Mouse (Mus musculus): Measurements from ENCODE around the gene Iqgap1. TPM values are rescaled to one million over a fixed set of nuclear protein-coding genes. Genes with fewer than 3 reads are reported as not detected.
"Not testable (repeated sequence)": the region's sequence is repeated elsewhere in the genome, so short reads cannot be mapped to it uniquely, and the experiment has no call there.

Gene Iqgap1
- total RNA-seq, 2 experiments from 2014 or later, result 15.9 to 23.3 TPM

GRCm38 (mm10) chr7:80774615-80775447, 50.9 kb downstream of the Iqgap1 start:
- DNase-seq (ENCODE audit: extremely low spot score in 1 of 2, low spot score in 1 of 2), result no peak

GRCm38 (mm10) chr7:80773834-80774614, 51.8 kb downstream of the Iqgap1 start:
- DNase-seq (ENCODE audit: extremely low spot score in 1 of 2, low spot score in 1 of 2), result no peak

- DNase-seq (ENCODE audit: extremely low spot score in 1 of 2, low spot score in 1 of 2), result no peak
Measured at GRCm38 (mm10) chr7:80770466-80770865, 55.3 kb downstream of the Iqgap1 start.

- DNase-seq (ENCODE audit: extremely low spot score in 1 of 2, low spot score in 1 of 2), result peak; percentile 36 to 40
Measured at GRCm38 (mm10) chr7:80766861-80767312, 58.9 kb downstream of the Iqgap1 start.

GRCm38 (mm10) chr7:80766072-80766471, 59.7 kb downstream of the Iqgap1 start:
- no peak for DNase-seq (ENCODE audit: extremely low spot score in 1 of 2, low spot score in 1 of 2)

GRCm38 (mm10) chr7:80763864-80764437, 61.8 kb downstream of the Iqgap1 start:
- no peak for DNase-seq (ENCODE audit: extremely low spot score in 1 of 2, low spot score in 1 of 2)

DNA sequence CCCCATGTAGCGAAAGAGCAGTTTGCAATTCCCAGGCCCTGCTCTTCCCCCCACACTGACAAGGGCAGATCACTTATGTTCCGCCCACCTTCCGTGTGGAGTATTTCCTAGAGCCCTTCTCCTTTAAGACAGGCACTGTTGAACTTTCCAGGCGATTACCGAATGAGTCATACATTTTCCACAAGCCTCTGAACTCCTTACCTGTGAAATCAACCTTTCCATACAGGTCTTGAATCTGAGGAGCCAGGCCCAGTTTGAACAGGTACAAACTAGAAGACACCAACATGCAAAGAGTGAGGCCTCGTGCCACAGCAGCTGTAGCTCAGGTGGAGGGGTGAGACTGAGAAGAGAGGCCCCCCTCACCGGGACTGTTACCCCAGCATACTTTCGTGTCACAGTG, 63.5 kb downstream of the Iqgap1 start:
- DNase-seq (ENCODE audit: extremely low spot score in 1 of 2, low spot score in 1 of 2), result no peak

DNA sequence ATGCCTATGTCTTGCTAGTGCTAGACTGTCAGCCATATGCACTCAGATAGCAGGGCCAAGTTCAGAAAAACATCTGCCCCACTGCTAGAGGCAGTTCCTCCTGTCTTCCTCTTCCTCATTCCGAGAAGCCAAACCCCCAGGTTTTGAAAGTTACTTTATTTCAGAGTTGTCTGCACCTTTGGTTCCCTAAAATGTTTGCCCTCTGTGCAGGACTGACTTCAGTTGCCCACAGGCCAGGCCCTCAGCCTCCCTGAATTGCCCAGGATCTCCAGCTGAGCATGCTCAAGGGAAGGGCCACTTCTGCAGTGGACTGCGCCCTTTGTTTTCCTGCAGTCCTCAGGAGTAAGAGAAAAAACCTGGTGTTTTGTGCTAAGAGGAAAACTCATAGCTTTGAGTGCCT, 71.7 kb downstream of the Iqgap1 start:
- DNase-seq (ENCODE audit: extremely low spot score in 1 of 2, low spot score in 1 of 2), result no peak

DNA sequence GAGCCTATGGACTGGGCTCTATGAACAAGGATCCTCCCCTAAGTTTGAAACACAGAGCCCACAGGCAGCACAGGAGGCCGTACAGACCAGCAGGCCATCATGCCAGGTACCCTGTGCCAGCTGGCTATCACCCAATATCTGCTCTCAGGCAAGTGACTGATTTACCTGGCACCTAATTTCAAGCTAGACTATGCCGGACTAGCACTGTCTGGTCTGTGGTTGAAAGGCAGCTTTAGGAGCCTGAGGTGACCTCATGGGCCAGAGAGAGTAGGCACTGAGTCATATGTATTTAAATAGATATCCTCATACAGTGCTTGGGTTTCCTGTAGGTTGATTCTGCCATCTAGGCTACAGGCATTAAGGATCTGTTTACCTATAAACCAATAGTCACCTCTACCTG, 72.2 kb downstream of the Iqgap1 start:
- no peak for DNase-seq (ENCODE audit: extremely low spot score in 1 of 2, low spot score in 1 of 2)

GRCm38 (mm10) chr7:80749624-80750023, 76.2 kb downstream of the Iqgap1 start:
- no peak for DNase-seq (ENCODE audit: extremely low spot score in 1 of 2, low spot score in 1 of 2)

- not testable (repeated sequence) for DNase-seq (ENCODE audit: extremely low spot score in 1 of 2, low spot score in 1 of 2)
Measured at GRCm38 (mm10) chr7:80749109-80749508, 76.7 kb downstream of the Iqgap1 start.

DNA sequence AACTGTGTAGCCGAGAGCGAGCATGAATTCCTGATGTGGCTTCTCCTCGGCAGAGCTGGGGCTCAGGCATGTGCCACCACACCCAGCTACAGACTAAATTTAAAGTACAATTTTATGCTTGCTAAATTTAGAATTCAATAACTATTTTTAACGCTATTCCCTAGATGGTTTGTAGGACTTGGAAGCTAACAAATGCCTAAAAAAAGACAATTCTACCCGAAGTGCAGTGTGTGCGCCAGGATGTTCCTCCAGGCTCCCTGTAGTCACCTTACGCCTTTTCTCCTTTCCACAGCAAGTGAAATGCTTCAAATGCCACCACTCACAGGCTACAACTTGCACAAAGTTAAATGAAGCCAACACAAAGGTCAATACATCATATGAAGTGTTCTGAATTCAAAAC, 78.4 kb downstream of the Iqgap1 start:
- no peak for DNase-seq (ENCODE audit: extremely low spot score in 1 of 2, low spot score in 1 of 2)

DNA sequence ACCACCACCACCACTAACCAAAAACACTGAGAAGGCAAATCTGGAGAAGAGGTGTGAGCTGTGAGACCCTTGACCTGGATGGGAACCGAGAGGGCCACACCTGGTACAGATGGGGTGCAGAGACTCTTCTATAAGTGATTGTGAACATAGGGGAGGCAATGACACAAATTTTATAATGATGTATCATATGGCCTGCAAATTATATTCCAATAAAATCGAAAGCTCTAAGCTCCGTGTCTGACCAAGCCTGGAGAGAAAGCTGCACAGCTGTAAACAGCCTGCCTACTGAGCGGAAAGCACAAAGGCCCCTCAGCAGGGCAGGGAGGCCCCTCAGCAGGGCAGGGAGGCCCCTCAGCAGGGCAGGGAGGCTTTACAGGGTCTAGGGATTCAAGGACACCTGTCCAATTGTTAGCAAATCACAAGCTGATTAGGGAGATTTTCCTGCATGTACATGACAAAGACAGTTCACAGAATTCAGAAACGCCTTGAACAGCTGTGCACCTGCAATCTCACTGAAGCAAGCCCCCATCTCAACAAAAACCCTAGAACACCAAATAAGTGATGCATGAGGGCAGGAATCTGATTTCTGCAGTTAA, 79.5 kb downstream of the Iqgap1 start:
- DNase-seq (ENCODE audit: extremely low spot score in 1 of 2, low spot score in 1 of 2), result no peak

GRCm38 (mm10) chr7:80745746-80746145, 80.0 kb downstream of the Iqgap1 start:
- DNase-seq (ENCODE audit: extremely low spot score in 1 of 2, low spot score in 1 of 2), result no peak

DNA sequence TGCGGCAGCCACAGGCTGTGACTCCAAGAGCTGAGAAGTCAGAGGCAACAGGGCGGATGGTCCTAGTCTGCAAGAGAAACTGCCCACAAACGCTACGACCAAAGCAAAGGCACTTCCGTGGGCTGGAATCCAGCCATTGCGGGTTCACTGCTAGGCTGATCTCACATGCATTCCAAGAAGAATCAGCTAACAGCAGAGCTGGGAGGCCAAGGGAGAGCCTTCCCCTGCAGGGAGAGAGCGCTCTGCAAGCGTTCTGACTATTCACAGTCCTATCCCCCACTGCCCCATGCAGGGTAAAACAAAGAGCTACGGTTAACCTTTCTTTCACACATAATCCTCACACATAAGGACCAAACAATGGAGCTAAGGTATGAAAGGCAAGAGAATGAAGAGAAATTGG, 80.5 kb downstream of the Iqgap1 start:
- no peak for DNase-seq (ENCODE audit: extremely low spot score in 1 of 2, low spot score in 1 of 2)

DNA sequence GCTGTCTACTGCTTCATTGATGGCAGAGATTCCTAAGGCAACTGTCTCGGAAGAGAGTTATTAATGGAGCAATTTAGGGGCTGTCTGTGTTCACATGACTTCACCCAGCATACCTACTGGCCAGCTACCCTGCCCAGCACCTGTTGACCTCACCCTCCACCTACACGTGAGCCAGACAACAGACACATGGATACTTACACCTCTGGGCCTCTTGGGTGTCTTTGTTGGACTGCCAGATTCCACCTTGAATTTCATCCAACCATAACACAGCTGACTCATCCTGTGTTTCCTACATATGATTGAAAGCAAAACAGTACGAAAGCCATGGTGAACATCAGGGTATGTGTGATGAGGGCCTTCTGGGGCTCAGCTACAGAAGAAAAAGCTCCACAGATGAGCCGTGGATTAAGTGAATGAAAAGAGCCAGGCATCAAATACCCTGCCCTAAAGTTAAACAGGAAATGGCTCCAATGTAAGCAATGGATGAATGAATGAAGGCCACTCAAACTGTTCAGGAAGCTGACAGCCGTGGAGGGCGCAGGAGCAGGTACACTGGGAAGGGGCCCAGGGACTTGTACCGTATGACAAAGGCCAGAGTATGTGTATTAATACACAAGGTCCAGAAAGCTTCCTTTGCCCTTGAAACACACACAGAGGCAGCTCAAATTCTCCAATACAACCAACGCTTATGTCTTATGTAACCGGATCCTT, 81.7 kb downstream of the Iqgap1 start:
- no peak for DNase-seq (ENCODE audit: extremely low spot score in 1 of 2, low spot score in 1 of 2)

DNA sequence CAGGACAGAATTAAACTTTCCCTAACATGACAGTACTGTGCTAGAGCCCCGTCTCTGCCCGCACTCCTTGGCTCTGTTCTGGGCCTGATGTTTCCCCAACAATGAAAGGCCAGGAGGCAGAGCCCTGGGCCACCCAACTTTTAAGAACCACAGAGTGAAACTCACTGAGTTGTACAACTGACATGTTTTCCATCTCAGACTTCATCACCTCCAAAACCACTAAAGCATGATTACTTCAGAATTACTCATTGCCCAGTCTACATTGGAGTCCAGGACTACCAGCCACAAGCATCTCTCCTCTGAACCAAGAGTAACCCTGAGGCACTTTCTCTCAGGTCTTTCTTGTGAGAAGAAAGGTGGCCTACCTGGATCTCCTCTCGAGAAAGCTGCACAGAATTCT, 83.1 kb downstream of the Iqgap1 start:
- DNase-seq (ENCODE audit: extremely low spot score in 1 of 2, low spot score in 1 of 2), result no peak

DNA sequence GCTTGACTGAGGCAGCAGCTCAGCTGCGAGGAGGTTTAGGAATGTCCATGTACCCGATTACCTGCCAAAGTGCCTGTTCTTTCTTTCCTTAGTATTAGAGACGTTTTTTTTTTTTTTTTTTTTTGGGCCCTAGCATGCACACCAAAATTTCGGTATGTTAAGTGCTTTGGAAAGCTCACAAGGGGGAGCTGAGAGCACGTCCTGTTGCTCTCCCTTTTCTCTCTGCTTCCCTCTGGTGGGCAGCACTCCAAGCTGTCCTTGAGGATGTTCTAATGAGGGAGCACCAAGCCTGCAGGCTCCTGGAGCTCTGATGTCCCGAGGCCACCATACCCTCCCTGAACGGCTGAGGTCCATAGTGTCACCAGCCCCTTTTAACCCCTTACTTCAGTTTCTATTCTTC, 84.8 kb downstream of the Iqgap1 start:
- DNase-seq (ENCODE audit: extremely low spot score in 1 of 2, low spot score in 1 of 2), result peak in 1 of 2 experiments; percentile 70

- DNase-seq (ENCODE audit: extremely low spot score in 1 of 2, low spot score in 1 of 2), result no peak
Measured at GRCm38 (mm10) chr7:80736199-80736598, 89.6 kb downstream of the Iqgap1 start.

- no peak for DNase-seq (ENCODE audit: extremely low spot score in 1 of 2, low spot score in 1 of 2)
Measured at GRCm38 (mm10) chr7:80732986-80733385, 92.8 kb downstream of the Iqgap1 start.
